Mouse (Mus musculus): Measurements from ENCODE around the gene Tmem274.

DNA sequence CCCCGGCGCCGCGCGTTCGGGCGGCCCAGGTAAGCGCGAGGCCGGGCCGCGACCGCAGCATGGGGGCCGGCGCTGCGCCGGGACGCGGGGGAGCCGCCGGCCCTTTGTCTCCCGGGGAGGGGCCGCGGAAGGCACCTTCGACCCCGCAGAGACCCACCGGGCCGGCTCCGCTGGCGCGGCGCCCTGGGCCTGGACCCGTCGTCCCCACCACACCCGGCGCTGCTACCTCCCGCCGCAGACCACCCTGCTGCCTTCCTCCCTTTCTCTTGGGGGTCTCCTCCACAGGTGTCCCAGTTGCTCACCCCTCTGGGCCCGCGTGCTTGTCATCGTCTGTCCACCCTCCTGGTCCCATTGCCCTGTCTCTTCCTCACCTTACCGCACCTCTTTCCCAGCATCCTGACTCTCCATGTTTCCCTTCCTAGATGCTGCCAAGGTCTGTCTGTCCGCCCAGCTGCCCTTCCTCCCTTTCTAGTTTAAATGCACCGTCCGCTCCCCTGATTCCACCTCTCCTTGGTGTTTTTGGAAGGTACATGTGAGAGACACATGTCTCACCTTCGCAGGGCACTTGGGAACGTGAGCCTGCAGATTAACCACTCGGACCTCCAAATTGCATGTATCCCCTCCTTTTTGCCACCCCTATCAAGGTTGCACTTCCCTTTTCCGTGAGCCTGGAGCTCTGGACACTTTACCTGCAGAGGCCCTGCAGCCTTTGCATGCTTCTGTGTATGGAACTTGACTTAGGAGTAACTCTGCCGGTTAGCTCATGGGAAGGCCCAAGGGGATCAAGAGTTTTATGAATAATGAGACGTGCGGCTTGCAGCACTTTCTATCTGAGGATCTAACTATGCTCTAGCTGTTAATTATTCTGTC lies 41.4 kb downstream of the Tmem274 start:
- TF ChIP-seq CTCF (IDR thresholded peaks at IDR 0.05; ENCODE audit: extremely low read depth, insufficient read depth, low read length): no peak
- no peak for TF ChIP-seq POLR2A (IDR thresholded peaks at IDR 0.05; ENCODE audit: extremely low read depth, insufficient read depth, low read length)

Data from cortical plate, adult 2 months (tissue).